Mouse (Mus musculus) E14TG2a.4 (cell line): ENCODE measurements at regions not wholly inside any gene's neighbourhood (a gene's known extent, or its start where the extent isn't known, plus 50 kb on each side); places are given as distances from the start of the nearest gene placed in this dataset.

Experiments used
- H3K27me3 ChIP-seq: 2 replicates; pipeline ENCODE4 v1.6.1; 2014; ENCODE audit warnings: low read length, control low read depth; ENCODE audit not compliant: insufficient read depth
- H3K36me3 ChIP-seq: 2 replicates; pipeline ENCODE4 v1.6.1; 2014; ENCODE audit warnings: low read length, control low read depth; ENCODE audit not compliant: insufficient read depth
- H3K4me1 ChIP-seq: replicated peaks from 2 replicates; pipeline ENCODE4 v1.6.1; 2014; ENCODE audit warnings: low read depth, low read length, control low read depth
- H3K4me3 ChIP-seq: replicated peaks from 2 replicates; pipeline ENCODE4 v1.5.1; 2014; ENCODE audit warnings: mild to moderate bottlenecking, low read length
- H3K9me3 ChIP-seq: 2 replicates; pipeline ENCODE4 v1.6.1; 2014; ENCODE audit warnings: low read length, control low read depth
- CTCF ChIP-seq: conservative IDR thresholded peaks from 2 replicates; pipeline ENCODE4 v1.5.1; 2014; ENCODE audit warnings: low read length
- NANOG ChIP-seq: IDR thresholded peaks from 2 replicates; pipeline ENCODE4 v1.6.1; 2014; ENCODE audit warnings: borderline replicate concordance, low read length, mixed read lengths
- POU5F1 ChIP-seq: IDR thresholded peaks from 2 replicates; pipeline ENCODE4 v1.6.1; 2014; ENCODE audit warnings: low read length, borderline replicate concordance

DNA sequence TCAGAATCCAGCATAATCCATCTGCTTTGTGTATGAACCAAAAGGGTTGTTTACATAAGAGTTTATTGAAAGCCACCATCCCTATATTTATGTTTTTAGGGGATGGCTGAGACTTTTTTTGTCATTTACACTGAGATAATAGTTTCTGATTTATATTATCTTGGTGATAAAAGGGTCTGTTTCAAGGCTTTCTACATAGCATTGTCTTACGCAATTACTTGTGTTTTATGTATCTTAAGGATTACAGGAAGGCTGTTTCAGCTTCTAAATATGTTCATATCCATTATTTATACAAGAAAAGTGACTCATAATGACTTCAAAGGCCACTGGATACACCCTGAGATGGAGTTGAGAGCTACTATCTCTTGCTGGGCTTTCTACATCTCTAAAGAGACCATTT lies 399.3 kb upstream of the Akr1e1 start:
- no peaks in the 10 kb centered on the region for H3K27me3 ChIP-seq
- no peaks in the 10 kb centered on the region for H3K9me3 ChIP-seq
- H3K4me1 ChIP-seq = peaks cover 11% of the 10 kb centered on the region
- no peak overlapping the region for H3K4me3 ChIP-seq
- no peaks in the 10 kb centered on the region for H3K36me3 ChIP-seq
- no peak for TF ChIP-seq POU5F1
- no peak for TF ChIP-seq NANOG
- no peak for TF ChIP-seq CTCF

- H3K27me3 ChIP-seq = no peaks in the 10 kb centered on the region
These were observed 413.5 kb upstream of the Akr1e1 start for GRCm38 (mm10) chr13:5022439-5022838.

GRCm38 (mm10) chr13:5059859-5060258 lies 450.9 kb upstream of the Akr1e1 start:
- Histone ChIP-seq H3K4me3 (no peak overlapping the region), H3K36me3 (no peaks in the 10 kb centered on the region), H3K4me1 (no peaks in the 10 kb centered on the region), H3K9me3 (no peaks in the 10 kb centered on the region), H3K27me3 (no peaks in the 10 kb centered on the region)
- TF ChIP-seq POU5F1 (no peak), NANOG (no peak), CTCF (no peak)

More at GRCm38 (mm10) chr13:5022439-5022838, 413.5 kb upstream of the Akr1e1 start:
- no peak overlapping the region for H3K4me3 ChIP-seq
- H3K36me3 ChIP-seq = no peaks in the 10 kb centered on the region
- H3K4me1 ChIP-seq = no peaks in the 10 kb centered on the region
- TF ChIP-seq CTCF (no peak), NANOG (no peak), POU5F1 (no peak)
- H3K9me3 ChIP-seq = peaks cover under 1% of the 10 kb centered on the region; the same call in 1 of the 2 replicates

GRCm38 (mm10) chr13:5060462-5060861 lies 451.5 kb upstream of the Akr1e1 start:
- Histone ChIP-seq H3K4me3 (no peak overlapping the region), H3K36me3 (no peaks in the 10 kb centered on the region), H3K9me3 (no peaks in the 10 kb centered on the region), H3K27me3 (no peaks in the 10 kb centered on the region), H3K4me1 (no peaks in the 10 kb centered on the region)
- TF ChIP-seq POU5F1 (no peak), CTCF (no peak), NANOG (no peak)

GRCm38 (mm10) chr13:5107454-5107853 lies 498.5 kb upstream of the Akr1e1 start:
- Histone ChIP-seq H3K4me1 (no peaks in the 10 kb centered on the region), H3K27me3 (no peaks in the 10 kb centered on the region), H3K36me3 (no peaks in the 10 kb centered on the region), H3K4me3 (no peak overlapping the region), H3K9me3 (no peaks in the 10 kb centered on the region)
- TF ChIP-seq POU5F1 (no peak), CTCF (no peak), NANOG (no peak)

- no peak for TF ChIP-seq CTCF
- Histone ChIP-seq H3K4me1 (no peaks in the 10 kb centered on the region), H3K36me3 (no peaks in the 10 kb centered on the region), H3K4me3 (no peak overlapping the region), H3K9me3 (no peaks in the 10 kb centered on the region; the same call in 1 of the 2 replicates), H3K27me3 (no peaks in the 10 kb centered on the region)
These were observed 545.9 kb upstream of the Akr1e1 start for GRCm38 (mm10) chr13:5154911-5155310.

GRCm38 (mm10) chr13:5159765-5160684 lies 551.1 kb upstream of the Akr1e1 start:
- H3K27me3 ChIP-seq = no peaks in the 10 kb centered on the region
- H3K9me3 ChIP-seq = no peaks in the 10 kb centered on the region
- TF ChIP-seq POU5F1 (no peak), CTCF (no peak), NANOG (no peak)
- H3K36me3 ChIP-seq = no peaks in the 10 kb centered on the region
- H3K4me1 ChIP-seq = no peaks in the 10 kb centered on the region
- H3K4me3 ChIP-seq = no peak overlapping the region

- Histone ChIP-seq H3K9me3 (no peaks in the 10 kb centered on the region), H3K27me3 (no peaks in the 10 kb centered on the region), H3K4me3 (no peak overlapping the region), H3K4me1 (no peaks in the 10 kb centered on the region), H3K36me3 (no peaks in the 10 kb centered on the region)
- TF ChIP-seq NANOG (no peak), POU5F1 (no peak)
These were observed 557.7 kb upstream of the Akr1e1 start for GRCm38 (mm10) chr13:5166716-5167115.
